Mouse (Mus musculus): ENCODE measurements around the gene Znfx1.

Gene Znfx1

GRCm38 (mm10) chr2:167071641-167072601, 9.1 kb upstream of the Znfx1 start:
- peak; percentile 98 for DNase-seq (ENCODE audit: low read depth)

DNA sequence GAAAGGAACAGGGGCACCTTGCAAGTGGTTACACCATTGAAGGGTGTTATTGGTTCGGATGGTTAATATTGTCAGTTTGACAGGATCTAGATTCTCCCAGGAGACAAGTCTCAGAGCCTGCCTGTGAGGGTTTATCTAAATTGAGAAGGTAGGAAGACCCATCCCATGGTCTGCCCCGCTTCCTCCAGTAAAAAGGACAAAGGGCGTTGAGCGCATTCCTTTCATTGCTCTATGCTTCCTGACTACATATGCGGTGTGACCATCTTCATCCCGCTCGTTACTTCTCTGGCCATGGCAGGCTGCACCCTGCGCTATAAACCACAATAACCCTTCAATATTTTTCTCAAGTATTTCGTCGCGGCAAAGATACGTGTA, 8.4 kb upstream of the Znfx1 start:
- DNase-seq (ENCODE audit: low read depth) = no peak

GRCm38 (mm10) chr2:167070341-167070740, 7.5 kb upstream of the Znfx1 start:
- no peak for DNase-seq (ENCODE audit: low read depth)

GRCm38 (mm10) chr2:167067575-167067974, 4.8 kb upstream of the Znfx1 start:
- DNase-seq (ENCODE audit: low read depth) = no peak

DNA sequence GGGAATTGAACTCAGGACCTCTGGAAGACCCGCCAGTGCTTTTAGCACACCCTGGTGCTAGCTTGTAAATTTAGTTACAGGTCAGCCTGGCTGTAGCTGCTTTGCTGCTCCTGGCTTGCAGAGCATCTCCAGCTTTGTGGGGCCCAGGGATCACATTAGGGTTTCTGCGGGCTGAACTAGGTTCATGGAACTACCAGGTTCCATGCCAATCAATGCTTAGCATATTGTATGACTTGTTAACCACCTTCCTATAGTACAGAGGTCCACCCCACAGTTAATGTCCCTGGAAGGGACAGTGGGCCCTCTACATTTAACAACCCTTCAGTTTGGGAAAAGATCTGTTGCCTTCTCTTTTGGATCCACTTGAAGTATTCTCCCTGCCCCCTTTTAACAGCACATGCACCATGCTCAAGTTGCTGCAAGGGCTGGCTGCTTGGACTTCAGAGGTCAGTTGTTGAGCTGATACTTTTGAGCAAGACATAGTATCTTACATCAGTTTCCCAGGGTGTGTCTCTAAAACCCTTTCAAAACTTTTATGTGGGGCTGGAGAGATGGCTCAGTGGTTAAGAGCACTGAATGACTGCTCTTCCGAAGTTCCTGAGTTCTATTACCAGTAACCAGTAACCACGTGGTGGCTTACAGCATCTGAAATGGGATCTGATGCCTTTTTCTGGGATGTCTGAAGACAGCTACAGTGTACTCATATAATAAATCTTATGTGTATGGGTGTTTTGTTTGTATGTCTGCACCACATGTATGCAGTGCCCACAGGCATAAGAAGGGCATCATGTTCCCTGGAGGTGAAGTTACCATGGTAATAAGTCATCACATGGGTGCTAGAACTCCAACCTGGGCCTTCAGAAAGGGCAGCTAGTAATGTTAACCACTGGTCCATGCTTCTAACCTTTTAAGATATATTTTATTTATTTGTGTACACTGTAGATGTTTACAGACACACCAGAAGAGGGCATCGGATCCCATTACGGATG, 4.0 kb upstream of the Znfx1 start:
- peak; percentile 36 for DNase-seq (ENCODE audit: low read depth)

GRCm38 (mm10) chr2:167066031-167066430, 3.2 kb upstream of the Znfx1 start:
- peak; percentile 39 for DNase-seq (ENCODE audit: low read depth)

- peak; percentile 49 for DNase-seq (ENCODE audit: low read depth)
Measured at GRCm38 (mm10) chr2:167064601-167065295, 1.9 kb upstream of the Znfx1 start.

DNA sequence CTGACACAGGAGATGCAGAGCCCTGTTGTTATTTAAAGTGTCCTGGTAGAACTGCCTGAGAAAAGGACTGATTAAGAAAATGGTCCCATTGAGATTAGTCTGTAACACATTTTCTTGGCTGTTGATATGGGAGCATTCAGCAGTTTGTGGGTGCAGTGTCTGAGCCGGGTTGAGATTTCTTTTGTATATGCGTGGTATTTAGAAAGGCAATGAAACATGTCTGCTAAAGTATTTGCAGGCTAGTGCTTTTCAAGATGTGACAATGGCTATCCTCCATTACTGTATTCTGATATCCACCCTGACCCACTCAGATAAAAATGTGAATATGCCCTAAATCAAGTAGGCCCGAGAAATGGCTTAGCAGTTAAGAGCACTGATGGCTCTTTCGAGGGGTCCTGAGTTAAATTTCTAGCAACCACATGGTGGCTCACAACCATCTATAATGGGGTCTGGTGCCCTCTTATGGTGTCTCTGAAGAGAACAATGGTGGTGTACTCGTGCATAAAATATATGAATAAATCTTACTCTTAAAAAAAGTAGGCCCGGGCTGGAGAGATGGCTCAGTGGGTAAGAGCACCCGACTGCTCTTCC, 1.2 kb upstream of the Znfx1 start:
- peak; percentile 55 for DNase-seq (ENCODE audit: low read depth)

- DNase-seq (ENCODE audit: low read depth) = peak; percentile 96
Measured at GRCm38 (mm10) chr2:167062497-167062911, 311 bp downstream of the Znfx1 start.

DNA sequence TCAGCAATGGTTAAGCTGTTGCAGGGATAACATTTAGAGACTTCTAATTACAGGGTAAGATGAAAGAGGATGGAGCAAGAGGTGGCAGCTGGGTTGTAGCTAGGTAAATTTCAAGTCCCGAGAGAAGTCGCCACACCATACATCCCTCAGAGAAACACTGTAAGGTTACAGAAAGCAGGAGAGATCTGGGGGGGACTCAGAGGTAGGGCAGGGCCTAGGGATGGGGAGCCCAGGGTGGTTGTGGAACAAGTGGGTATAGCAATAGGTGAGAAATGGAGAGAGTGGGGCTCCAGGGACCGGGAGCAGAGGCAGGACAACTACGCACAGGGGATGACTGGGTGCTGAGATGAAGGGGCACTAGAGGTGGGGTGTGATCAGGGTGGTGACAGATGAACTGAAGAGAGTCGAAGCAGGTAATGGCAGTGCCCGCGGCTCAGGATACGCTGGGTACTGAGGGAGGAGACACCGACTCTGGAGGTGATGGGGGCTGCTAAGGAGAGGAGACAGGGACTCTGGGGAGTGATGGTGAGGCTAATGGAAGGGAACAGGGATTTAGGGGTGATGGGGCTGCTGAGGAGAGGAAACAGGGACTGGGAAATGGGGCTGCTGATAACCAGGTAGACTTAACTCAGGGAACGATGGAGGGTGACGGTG, 1.3 kb downstream of the Znfx1 start:
- no peak for DNase-seq (ENCODE audit: low read depth)

- DNase-seq (ENCODE audit: low read depth) = no peak
Measured at GRCm38 (mm10) chr2:167060761-167061160, 2.1 kb downstream of the Znfx1 start.

- DNase-seq (ENCODE audit: low read depth) = no peak
Measured at GRCm38 (mm10) chr2:167060360-167060759, 2.5 kb downstream of the Znfx1 start.

DNA sequence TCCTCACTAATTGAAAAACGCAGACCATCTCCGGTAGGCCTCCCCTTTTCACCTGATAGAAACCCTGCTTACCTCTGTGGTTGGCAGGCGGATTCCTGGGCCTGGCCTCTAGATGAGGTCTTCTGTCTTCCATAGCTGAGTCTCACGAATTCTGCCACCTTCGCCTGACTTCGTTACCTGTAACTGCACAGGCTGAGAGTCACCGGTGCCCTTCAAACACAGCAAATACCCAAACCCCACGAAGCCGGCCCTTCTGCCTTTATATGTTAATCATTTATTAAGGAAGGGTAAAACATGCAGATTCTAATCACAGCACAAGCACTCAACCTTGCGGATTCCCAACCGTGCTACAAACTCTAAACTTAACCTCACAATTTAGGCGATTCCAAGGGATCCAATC, 2.9 kb downstream of the Znfx1 start:
- DNase-seq (ENCODE audit: low read depth) = no peak

GRCm38 (mm10) chr2:167059536-167059935, 3.3 kb downstream of the Znfx1 start:
- no peak for DNase-seq (ENCODE audit: low read depth)

GRCm38 (mm10) chr2:167058814-167059387, 3.9 kb downstream of the Znfx1 start:
- no peak for DNase-seq (ENCODE audit: low read depth)

DNA sequence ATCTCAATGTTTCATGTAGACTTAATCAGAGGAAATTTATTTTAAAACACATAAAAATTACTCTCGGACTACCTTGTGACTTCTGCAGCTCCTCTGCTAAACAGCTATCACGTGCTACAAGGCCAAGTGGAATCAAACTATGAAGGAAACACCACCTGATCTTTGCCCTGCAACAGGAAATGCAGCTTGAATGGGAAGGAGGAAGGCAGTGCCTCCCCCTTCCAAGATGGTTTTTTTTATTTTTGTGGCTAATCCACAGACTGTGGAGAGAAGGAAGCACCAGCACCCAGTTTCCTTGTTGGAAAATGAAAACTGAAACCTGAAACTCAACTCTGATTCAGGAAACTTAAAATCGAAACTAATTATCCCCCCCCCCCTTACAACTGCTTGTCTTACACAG, 4.6 kb downstream of the Znfx1 start:
- no peak for DNase-seq (ENCODE audit: low read depth)

- no peak for DNase-seq (ENCODE audit: low read depth)
Measured at GRCm38 (mm10) chr2:167056942-167057323, 5.9 kb downstream of the Znfx1 start.

- no peak for DNase-seq (ENCODE audit: low read depth)
Measured at GRCm38 (mm10) chr2:167056210-167056941, 6.4 kb downstream of the Znfx1 start.

DNA sequence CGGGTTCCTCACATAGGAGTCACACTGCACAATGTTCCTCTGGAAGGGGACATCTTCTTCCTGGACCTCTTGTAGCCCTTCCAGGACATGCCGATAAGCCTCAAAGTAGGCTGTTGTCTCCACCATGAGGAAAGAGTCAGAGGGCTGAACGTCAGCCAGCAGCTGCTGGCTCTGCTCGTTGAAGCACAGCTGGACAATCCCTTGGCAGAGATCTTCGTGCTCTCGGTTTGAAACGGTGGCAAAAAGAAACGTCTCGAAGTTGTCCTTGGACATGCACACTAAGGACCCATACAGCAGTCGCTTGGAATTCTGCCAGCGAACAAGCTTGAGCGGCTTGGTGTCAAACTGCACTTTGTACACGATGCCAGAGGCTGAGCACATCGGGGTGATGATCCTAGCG, 7.4 kb downstream of the Znfx1 start:
- no peak for DNase-seq (ENCODE audit: low read depth)
